Mouse (Mus musculus) intestine, embryonic 16.5 days (tissue): ENCODE results near the gene Cdc34b. TPM values are rescaled to one million over a fixed set of nuclear protein-coding genes. Genes with fewer than 3 reads are reported as not detected.

ENCODE experiments used
- ATAC-seq: fragments of 200-750 bp; cut with Nextera tagmentation; 2 replicates; pipeline ENCODE4 v1.8.0; 2017; ENCODE audit warnings: moderate TSS enrichment, moderate library complexity
- H3K27ac ChIP-seq: fragments of 300-500 bp; sonication (generic); 2 replicates; pipeline ENCODE4 v1.5.1; 2014; ENCODE audit warnings: mild to moderate bottlenecking, low read length
- H3K27me3 ChIP-seq: fragments of 300-500 bp; sonication (generic); replicated peaks from 2 replicates; pipeline ENCODE4 v1.6.1; 2014; ENCODE audit warnings: low read length, control low read depth, mixed read lengths; ENCODE audit not compliant: control insufficient read depth, insufficient read depth
- H3K36me3 ChIP-seq: fragments of 300-500 bp; sonication (generic); 2 replicates; pipeline ENCODE4 v1.6.1; 2014; ENCODE audit warnings: low read length, control low read depth; ENCODE audit not compliant: control insufficient read depth, insufficient read depth
- H3K4me1 ChIP-seq: fragments of 300-500 bp; sonication (generic); 2 replicates; pipeline ENCODE4 v1.6.1; 2014; ENCODE audit warnings: low read length, control low read depth, mixed read lengths; ENCODE audit not compliant: control insufficient read depth, insufficient read depth
- H3K4me2 ChIP-seq: fragments of 300-500 bp; sonication (generic); 2 replicates; pipeline ENCODE4 v1.6.1; 2014; ENCODE audit warnings: low read depth, low read length, control low read depth
- H3K4me3 ChIP-seq: fragments of 300-500 bp; sonication (generic); 2 replicates; pipeline ENCODE4 v1.5.1; 2014; ENCODE audit warnings: mild to moderate bottlenecking, low read length
- H3K9ac ChIP-seq: fragments of 300-500 bp; sonication (generic); 2 replicates; pipeline ENCODE4 v1.6.1; 2014; ENCODE audit warnings: low read depth, low read length
- H3K9me3 ChIP-seq: fragments of 300-500 bp; sonication (generic); 2 replicates; pipeline ENCODE4 v1.6.1; 2016; ENCODE audit warnings: low read length, control low read depth; ENCODE audit not compliant: control insufficient read depth
- WGBS: fragments of 180-500 bp; shearing (Covaris S2); extraction: QIAGEN DNeasy Blood & Tissue Kit; methylation state at CpG from one replicate; pipeline ENCODE4 v1.1.7; 2014; 5-methylcytosine and 5-hydroxymethylcytosine counted together
- polyA plus RNA-seq: library from polyadenylated mRNA; unstranded; fragments of >200 nt; fragmentation: Nextera tagmentation; extraction: Ambion mirVana; gene quantifications from 2 replicates; pipeline ENCODE4 v1.2.1, GENCODE M21; 2015

Gene Cdc34b
- polyA plus RNA-seq, 1 experiment from 2014 or later: not detected

DNA sequence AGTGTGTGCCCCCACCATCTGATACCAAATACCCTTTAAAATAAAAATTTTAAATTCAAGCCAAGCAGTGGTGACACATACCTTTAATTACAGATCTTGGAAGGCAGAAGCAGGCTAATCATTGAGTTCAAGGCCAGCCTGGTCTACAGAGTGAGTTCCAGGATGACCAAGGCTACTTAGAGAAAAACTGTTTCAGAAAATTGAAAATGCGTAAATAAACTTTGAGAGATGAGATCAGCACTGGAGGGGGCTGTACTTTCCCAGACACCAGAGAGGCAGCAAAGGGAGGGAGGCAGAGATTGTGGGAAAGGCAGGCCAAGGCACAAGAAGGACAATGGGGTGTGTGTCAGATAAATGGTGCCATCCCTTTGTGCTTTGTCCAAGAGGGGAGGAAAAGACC lies 20.7 kb downstream of the Cdc34b start:
- no peak for ATAC-seq
- Histone ChIP-seq H3K9ac (no peak overlapping the region), H3K4me1 (peaks cover 3% of the 10 kb centered on the region; the same call in 1 of the 2 replicates), H3K4me3 (no peak overlapping the region), H3K36me3 (no peaks in the 10 kb centered on the region), H3K27ac (no peak overlapping the region), H3K9me3 (no peaks in the 10 kb centered on the region), H3K27me3 (no peaks in the 10 kb centered on the region), H3K4me2 (no peak overlapping the region)
- 77% methylated on average over 1 of the region's 1 CpGs for WGBS

- ATAC-seq: peak; percentile 25; the same call in 1 of the 2 replicates
- no peak overlapping the region for H3K9ac ChIP-seq
- WGBS: 38% methylated on average over 6 of the region's 6 CpGs
These were observed 21.2 kb downstream of the Cdc34b start for GRCm38 (mm10) chr11:94762775-94763174.

DNA sequence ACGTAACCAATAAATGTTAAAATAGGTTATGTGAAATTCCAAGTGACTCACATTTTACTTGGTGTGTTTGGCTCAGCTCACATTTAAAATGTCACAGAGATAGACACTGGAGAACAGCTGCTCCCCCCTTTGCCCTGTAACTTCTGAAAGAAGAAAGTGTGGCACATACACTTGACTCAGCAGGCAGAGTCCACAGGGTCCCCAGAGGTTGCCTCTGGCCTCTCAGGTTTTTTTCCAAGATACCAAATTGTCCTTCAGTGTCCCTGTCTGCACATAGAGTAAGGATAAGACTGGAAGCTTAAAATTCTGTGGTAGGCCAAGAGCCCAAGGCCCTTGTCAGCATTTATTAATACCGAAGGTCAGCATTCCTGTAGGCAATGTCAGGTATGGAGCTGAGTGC lies 25.7 kb downstream of the Cdc34b start:
- Histone ChIP-seq H3K4me1 (no peaks in the 10 kb centered on the region), H3K4me2 (no peak overlapping the region), H3K4me3 (no peak overlapping the region), H3K9ac (no peak overlapping the region), H3K27ac (no peak overlapping the region), H3K9me3 (no peaks in the 10 kb centered on the region), H3K36me3 (no peaks in the 10 kb centered on the region), H3K27me3 (no peaks in the 10 kb centered on the region)
- 93% methylated on average over 2 of the region's 2 CpGs for WGBS
- ATAC-seq: no peak

More at GRCm38 (mm10) chr11:94762775-94763174, 21.2 kb downstream of the Cdc34b start:
- H3K4me3 ChIP-seq: no peak overlapping the region
- H3K4me1 ChIP-seq: peaks cover 3% of the 10 kb centered on the region; the same call in 1 of the 2 replicates
- no peaks in the 10 kb centered on the region for H3K9me3 ChIP-seq
- H3K36me3 ChIP-seq: no peaks in the 10 kb centered on the region
- H3K27ac ChIP-seq: no peak overlapping the region
- no peak overlapping the region for H3K4me2 ChIP-seq
- H3K27me3 ChIP-seq: no peaks in the 10 kb centered on the region

- WGBS: 47% methylated on average over 3 of the region's 3 CpGs
- H3K9me3 ChIP-seq: no peaks in the 10 kb centered on the region
- H3K36me3 ChIP-seq: no peaks in the 10 kb centered on the region
- no peaks in the 10 kb centered on the region for H3K27me3 ChIP-seq
- peak overlapping the region; percentile 57 for H3K27ac ChIP-seq
- H3K4me1 ChIP-seq: peaks cover 11% of the 10 kb centered on the region
- no peak overlapping the region for H3K4me2 ChIP-seq
- no peak overlapping the region for H3K4me3 ChIP-seq
- no peak overlapping the region for H3K9ac ChIP-seq
- ATAC-seq: peak; percentile 72
These were observed 30.9 kb downstream of the Cdc34b start for GRCm38 (mm10) chr11:94772363-94773055.

- WGBS: 65% methylated on average over 1 of the region's 1 CpGs
- Histone ChIP-seq H3K27ac (peak overlapping the region; percentile 89), H3K36me3 (no peaks in the 10 kb centered on the region), H3K9me3 (no peaks in the 10 kb centered on the region), H3K4me2 (peak overlapping the region; percentile 1; the same call in 1 of the 2 replicates), H3K9ac (no peak overlapping the region), H3K27me3 (no peaks in the 10 kb centered on the region), H3K4me1 (peaks cover 11% of the 10 kb centered on the region), H3K4me3 (no peak overlapping the region)
- no peak for ATAC-seq
These were observed 32.3 kb downstream of the Cdc34b start for GRCm38 (mm10) chr11:94773851-94774250.

GRCm38 (mm10) chr11:94774887-94775497 lies 33.4 kb downstream of the Cdc34b start:
- ATAC-seq: peak; percentile 89
- 63% methylated on average over 5 of the region's 5 CpGs for WGBS

DNA sequence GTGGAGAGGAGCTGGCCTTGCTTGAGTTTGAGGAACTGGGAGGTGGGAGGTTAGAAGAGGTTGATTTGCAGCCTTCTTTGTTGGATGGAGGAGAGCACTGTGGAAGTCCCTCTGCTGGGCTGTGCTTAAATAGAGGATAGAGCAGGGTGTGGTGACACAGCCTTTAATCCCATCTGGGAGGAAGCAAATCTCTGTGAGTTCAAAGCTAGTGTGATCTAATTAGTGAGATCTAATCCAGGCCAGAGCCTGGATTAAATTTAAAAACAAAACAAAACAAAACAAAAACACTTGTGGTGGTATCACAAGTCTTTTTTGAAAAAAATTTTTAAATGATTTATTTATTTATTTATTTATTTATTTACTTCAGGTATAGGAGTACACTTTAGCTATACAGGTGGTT lies 41.0 kb downstream of the Cdc34b start, which contains the start of gene Tmem92:
TSS of gene Tmem92 (minus strand) at position 101 of the 400 bp plus-strand sequence.
- H3K27ac ChIP-seq: no peak within 1 kb of the TSS
- no peaks in the 10 kb centered on the region for H3K36me3 ChIP-seq
- H3K9me3 ChIP-seq: no peaks in the 10 kb centered on the region
- H3K9ac ChIP-seq: no peak within 1 kb of the TSS
- no peak within 1 kb of the TSS for H3K4me2 ChIP-seq
- H3K4me3 ChIP-seq: no peak within 1 kb of the TSS
- no peak for ATAC-seq
- H3K4me1 ChIP-seq: no peaks in the 10 kb centered on the region
- no peaks in the 10 kb centered on the region for H3K27me3 ChIP-seq

More at GRCm38 (mm10) chr11:94774887-94775497, 33.4 kb downstream of the Cdc34b start:
- Histone ChIP-seq H3K9ac (no peak overlapping the region), H3K27me3 (no peaks in the 10 kb centered on the region), H3K27ac (peak overlapping the region; percentile 89), H3K4me3 (no peak overlapping the region), H3K9me3 (no peaks in the 10 kb centered on the region), H3K4me2 (no peak overlapping the region), H3K36me3 (no peaks in the 10 kb centered on the region), H3K4me1 (peaks cover 11% of the 10 kb centered on the region)

- H3K4me2 ChIP-seq: no peak overlapping the region
- no peaks in the 10 kb centered on the region for H3K4me1 ChIP-seq
- no peaks in the 10 kb centered on the region for H3K27me3 ChIP-seq
- ATAC-seq: peak; percentile 59
- H3K36me3 ChIP-seq: no peaks in the 10 kb centered on the region
- no peaks in the 10 kb centered on the region for H3K9me3 ChIP-seq
- no peak overlapping the region for H3K4me3 ChIP-seq
- H3K9ac ChIP-seq: no peak overlapping the region
- no peak overlapping the region for H3K27ac ChIP-seq
- WGBS: 10% methylated on average over 2 of the region's 2 CpGs
These were observed 43.7 kb downstream of the Cdc34b start for GRCm38 (mm10) chr11:94785247-94785646.

- Histone ChIP-seq H3K4me1 (no peaks in the 10 kb centered on the region), H3K4me3 (no peak overlapping the region), H3K9me3 (no peaks in the 10 kb centered on the region), H3K36me3 (no peaks in the 10 kb centered on the region), H3K27me3 (no peaks in the 10 kb centered on the region), H3K9ac (no peak overlapping the region), H3K27ac (no peak overlapping the region), H3K4me2 (no peak overlapping the region)
- no peak for ATAC-seq
These were observed 50.1 kb downstream of the Cdc34b start for GRCm38 (mm10) chr11:94791700-94792099.
